Mouse (Mus musculus) urinary bladder, postnatal 25 days (tissue): ENCODE results near the gene Zfp106.

Experiments used
- DNase-seq: peaks from one replicate; pipeline ENCODE4 v3.0.0; 2022; ENCODE audit warnings: low spot score

Zfp106 gene

GRCm38 (mm10) chr2:120476277-120477087 is 87.2 kb downstream of the Zfp106 start:
- DNase-seq = no peak

- no peak for DNase-seq
These were observed 92.8 kb downstream of the Zfp106 start for GRCm38 (mm10) chr2:120470856-120471255.

GRCm38 (mm10) chr2:120469715-120470114 is 93.9 kb downstream of the Zfp106 start:
- DNase-seq = no peak

GRCm38 (mm10) chr2:120469220-120469619 is 94.4 kb downstream of the Zfp106 start:
- DNase-seq = no peak

- no peak for DNase-seq
These were observed 95.6 kb downstream of the Zfp106 start for GRCm38 (mm10) chr2:120468011-120468410.

GRCm38 (mm10) chr2:120465397-120465785 is 98.3 kb downstream of the Zfp106 start:
- no peak for DNase-seq

- DNase-seq = no peak
These were observed 98.8 kb downstream of the Zfp106 start for GRCm38 (mm10) chr2:120464732-120465396.

- DNase-seq = no peak
These were observed 99.6 kb downstream of the Zfp106 start for GRCm38 (mm10) chr2:120464091-120464490.

- no peak for DNase-seq
These were observed 100.3 kb downstream of the Zfp106 start for GRCm38 (mm10) chr2:120463328-120463727.

GRCm38 (mm10) chr2:120460216-120460615 is 103.4 kb downstream of the Zfp106 start:
- no peak for DNase-seq
